Mouse (Mus musculus): Measurements from ENCODE around the gene Numb.

DNA sequence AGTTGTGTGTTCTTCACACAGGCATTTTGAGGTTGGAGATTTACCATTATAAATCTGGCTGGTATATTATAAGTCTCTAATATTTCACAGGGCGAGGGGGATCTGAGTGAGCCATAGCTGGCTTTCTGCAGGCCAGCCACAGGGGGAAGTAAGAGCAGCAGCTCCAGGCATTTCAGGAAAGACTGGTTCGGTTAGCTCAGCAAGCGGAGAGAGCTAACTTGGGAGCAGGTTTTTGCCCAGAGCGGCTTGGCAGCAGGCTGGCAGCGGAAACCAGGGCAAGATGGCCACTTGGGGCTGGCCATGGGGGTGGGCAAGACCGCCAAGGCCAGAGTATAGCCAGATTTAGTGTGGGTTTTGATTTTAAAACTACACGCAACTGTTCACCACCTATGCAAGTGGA is 39.2 kb downstream of the Numb start:
- TF ChIP-seq POLR2A (IDR thresholded peaks at IDR 0.05; ENCODE audit: control insufficient read depth, extremely low read depth, insufficient read depth, low read length, poor library complexity) (no peak), CTCF (IDR thresholded peaks at IDR 0.05; ENCODE audit: borderline replicate concordance, control insufficient read depth, extremely low read depth, insufficient read depth, low read length, poor library complexity) (no peak)
